Mouse (Mus musculus) E14TG2a.4 (cell line): ENCODE results near the gene Ralgds.

ENCODE experiments used
- CTCF ChIP-seq: conservative IDR thresholded peaks from 2 replicates; pipeline ENCODE4 v1.5.1; 2014; ENCODE audit warnings: low read length
- NANOG ChIP-seq: IDR thresholded peaks from 2 replicates; pipeline ENCODE4 v1.6.1; 2014; ENCODE audit warnings: borderline replicate concordance, low read length, mixed read lengths

GRCm38 (mm10) chr2:28598692-28599568 lies 86.0 kb downstream of the Ralgds start:
- TF ChIP-seq CTCF (no peak), NANOG (no peak)
